Mouse (Mus musculus): ENCODE data around the gene Elmo2. TPM values are rescaled to one million over a fixed set of nuclear protein-coding genes. Genes with fewer than 3 reads are reported as not detected.

Gene Elmo2
- polyA plus RNA-seq, 1 experiment: 20.4 TPM

- no peaks in the 10 kb centered on the region for H3K36me3 ChIP-seq (ENCODE audit: control insufficient read depth, insufficient read depth)
- no peak overlapping the region for H3K4me3 ChIP-seq
- peaks cover 8% of the 10 kb centered on the region for H3K27me3 ChIP-seq (ENCODE audit: control insufficient read depth, insufficient read depth, insufficient read length)
- H3K4me2 ChIP-seq (ENCODE audit: low read depth): no peak overlapping the region
- TF ChIP-seq REST (IDR thresholded peaks at IDR 0.05; ENCODE audit: insufficient read depth, insufficient read length): no peak
- TF ChIP-seq USF1 (IDR thresholded peaks at IDR 0.05; ENCODE audit: low read depth): no peak
- no peak for TF ChIP-seq MYOD1 (IDR thresholded peaks at IDR 0.05; ENCODE audit: control insufficient read depth in 1 of 3, insufficient read length in 2 of 3, low read depth in 2 of 3)
- no peak for TF ChIP-seq CEBPB (IDR thresholded peaks at IDR 0.05; ENCODE audit: insufficient read depth, poor library complexity, severe bottlenecking)
- TF ChIP-seq POLR2AphosphoS2 (IDR thresholded peaks at IDR 0.05; ENCODE audit: insufficient read length, low read depth): no peak
- no peak for TF ChIP-seq MAX (IDR thresholded peaks at IDR 0.05; ENCODE audit: low read depth)
- no peak for TF ChIP-seq TCF12 (IDR thresholded peaks at IDR 0.05; ENCODE audit: insufficient read depth, poor library complexity, severe bottlenecking)
- TF ChIP-seq SRF (IDR thresholded peaks at IDR 0.05; ENCODE audit: control insufficient read depth, insufficient read length, low read depth): no peak
- TF ChIP-seq POLR2A (IDR thresholded peaks at IDR 0.05; ENCODE audit: insufficient read length, low read depth): no peak
- no peak for TF ChIP-seq E2F4 (IDR thresholded peaks at IDR 0.05; ENCODE audit: insufficient read depth)
- no peak for TF ChIP-seq MYOG (IDR thresholded peaks at IDR 0.05; ENCODE audit: control insufficient read depth in 1 of 3, insufficient read depth in 1 of 3, insufficient read length in 2 of 3, low read depth in 2 of 3)
- no peak for TF ChIP-seq TCF3 (IDR thresholded peaks at IDR 0.05; ENCODE audit: insufficient read length, low read depth)
- no peaks in the 10 kb centered on the region for H3K79me2 ChIP-seq (ENCODE audit: control insufficient read depth, insufficient read depth)
- H3ac ChIP-seq (ENCODE audit: control insufficient read depth, insufficient read length): no peak overlapping the region
Observed at GRCm38 (mm10) chr2:165262274-165262990, 63.8 kb downstream of the Elmo2 start.

- no peaks in the 10 kb centered on the region for H3K36me3 ChIP-seq (ENCODE audit: control insufficient read depth, insufficient read depth)
- no peak overlapping the region for H3K4me2 ChIP-seq (ENCODE audit: low read depth)
- no peaks in the 10 kb centered on the region for H3K79me2 ChIP-seq (ENCODE audit: control insufficient read depth, insufficient read depth)
- TF ChIP-seq POLR2AphosphoS2 (IDR thresholded peaks at IDR 0.05; ENCODE audit: insufficient read length, low read depth): no peak
- TF ChIP-seq E2F4 (IDR thresholded peaks at IDR 0.05; ENCODE audit: insufficient read depth): no peak
- TF ChIP-seq SRF (IDR thresholded peaks at IDR 0.05; ENCODE audit: control insufficient read depth, insufficient read length, low read depth): no peak
- H3ac ChIP-seq (ENCODE audit: control insufficient read depth, insufficient read length): no peak overlapping the region
- peaks cover 23% of the 10 kb centered on the region for H3K27me3 ChIP-seq (ENCODE audit: control insufficient read depth, insufficient read depth, insufficient read length)
- no peak overlapping the region for H3K4me3 ChIP-seq
Observed at GRCm38 (mm10) chr2:165259859-165260258, 66.4 kb downstream of the Elmo2 start.

- H3K4me3 ChIP-seq: no peak overlapping the region
- no peaks in the 10 kb centered on the region for H3K79me2 ChIP-seq (ENCODE audit: control insufficient read depth, insufficient read depth)
- H3K4me2 ChIP-seq (ENCODE audit: low read depth): no peak overlapping the region
- no peaks in the 10 kb centered on the region for H3K36me3 ChIP-seq (ENCODE audit: control insufficient read depth, insufficient read depth)
- H3ac ChIP-seq (ENCODE audit: control insufficient read depth, insufficient read length): no peak overlapping the region
- peaks cover 36% of the 10 kb centered on the region for H3K27me3 ChIP-seq (ENCODE audit: control insufficient read depth, insufficient read depth, insufficient read length)
- no peak for TF ChIP-seq MAX (IDR thresholded peaks at IDR 0.05; ENCODE audit: low read depth)
- no peak for TF ChIP-seq MYOG (IDR thresholded peaks at IDR 0.05; ENCODE audit: control insufficient read depth in 1 of 3, insufficient read depth in 1 of 3, insufficient read length in 2 of 3, low read depth in 2 of 3)
- TF ChIP-seq E2F4 (IDR thresholded peaks at IDR 0.05; ENCODE audit: insufficient read depth): no peak
- TF ChIP-seq POLR2AphosphoS2 (IDR thresholded peaks at IDR 0.05; ENCODE audit: insufficient read length, low read depth): no peak
- TF ChIP-seq REST (IDR thresholded peaks at IDR 0.05; ENCODE audit: insufficient read depth, insufficient read length): no peak
- TF ChIP-seq USF1 (IDR thresholded peaks at IDR 0.05; ENCODE audit: low read depth): no peak
- no peak for TF ChIP-seq POLR2A (IDR thresholded peaks at IDR 0.05; ENCODE audit: insufficient read length, low read depth)
- no peak for TF ChIP-seq TCF3 (IDR thresholded peaks at IDR 0.05; ENCODE audit: insufficient read length, low read depth)
- no peak for TF ChIP-seq TCF12 (IDR thresholded peaks at IDR 0.05; ENCODE audit: insufficient read depth, poor library complexity, severe bottlenecking)
Observed at GRCm38 (mm10) chr2:165258321-165258720, 68.0 kb downstream of the Elmo2 start.

- peaks cover 46% of the 10 kb centered on the region for H3K27me3 ChIP-seq (ENCODE audit: control insufficient read depth, insufficient read depth, insufficient read length)
Observed at GRCm38 (mm10) chr2:165257151-165257834, 69.0 kb downstream of the Elmo2 start.

GRCm38 (mm10) chr2:165256213-165256612 is 70.1 kb downstream of the Elmo2 start:
- peaks cover 54% of the 10 kb centered on the region for H3K27me3 ChIP-seq (ENCODE audit: control insufficient read depth, insufficient read depth, insufficient read length)
- no peak overlapping the region for H3K4me3 ChIP-seq
- TF ChIP-seq TCF3 (IDR thresholded peaks at IDR 0.05; ENCODE audit: insufficient read length, low read depth) (no peak), TCF12 (IDR thresholded peaks at IDR 0.05; ENCODE audit: insufficient read depth, poor library complexity, severe bottlenecking) (no peak), E2F4 (IDR thresholded peaks at IDR 0.05; ENCODE audit: insufficient read depth) (no peak), SRF (IDR thresholded peaks at IDR 0.05; ENCODE audit: control insufficient read depth, insufficient read length, low read depth) (no peak), USF1 (IDR thresholded peaks at IDR 0.05; ENCODE audit: low read depth) (no peak), REST (IDR thresholded peaks at IDR 0.05; ENCODE audit: insufficient read depth, insufficient read length) (no peak), MYOG (IDR thresholded peaks at IDR 0.05; ENCODE audit: control insufficient read depth in 1 of 3, insufficient read depth in 1 of 3, insufficient read length in 2 of 3, low read depth in 2 of 3) (no peak), CEBPB (IDR thresholded peaks at IDR 0.05; ENCODE audit: insufficient read depth, poor library complexity, severe bottlenecking) (no peak), POLR2A (IDR thresholded peaks at IDR 0.05; ENCODE audit: insufficient read length, low read depth) (no peak), POLR2AphosphoS2 (IDR thresholded peaks at IDR 0.05; ENCODE audit: insufficient read length, low read depth) (no peak), MYOD1 (IDR thresholded peaks at IDR 0.05; ENCODE audit: control insufficient read depth in 1 of 3, insufficient read length in 2 of 3, low read depth in 2 of 3) (no peak), MAX (IDR thresholded peaks at IDR 0.05; ENCODE audit: low read depth) (no peak)
- H3K79me2 ChIP-seq (ENCODE audit: control insufficient read depth, insufficient read depth): no peaks in the 10 kb centered on the region
- no peak overlapping the region for H3ac ChIP-seq (ENCODE audit: control insufficient read depth, insufficient read length)
- H3K4me2 ChIP-seq (ENCODE audit: low read depth): no peak overlapping the region
- H3K36me3 ChIP-seq (ENCODE audit: control insufficient read depth, insufficient read depth): no peaks in the 10 kb centered on the region

More at GRCm38 (mm10) chr2:165257151-165257834, 69.0 kb downstream of the Elmo2 start:
- Histone ChIP-seq H3K36me3 (ENCODE audit: control insufficient read depth, insufficient read depth) (no peaks in the 10 kb centered on the region), H3K4me3 (no peak overlapping the region), H3K79me2 (ENCODE audit: control insufficient read depth, insufficient read depth) (no peaks in the 10 kb centered on the region), H3ac (ENCODE audit: control insufficient read depth, insufficient read length) (no peak overlapping the region), H3K4me2 (ENCODE audit: low read depth) (no peak overlapping the region)
- TF ChIP-seq MYOD1 (IDR thresholded peaks at IDR 0.05; ENCODE audit: control insufficient read depth in 1 of 3, insufficient read length in 2 of 3, low read depth in 2 of 3) (peak in 1 of 3 experiments; percentile 49), MAX (IDR thresholded peaks at IDR 0.05; ENCODE audit: low read depth) (no peak)

All from myocyte (in vitro differentiated cells).